ENCODE assay signal across 8 mouse cellular contexts in the genomic region with DNA sequence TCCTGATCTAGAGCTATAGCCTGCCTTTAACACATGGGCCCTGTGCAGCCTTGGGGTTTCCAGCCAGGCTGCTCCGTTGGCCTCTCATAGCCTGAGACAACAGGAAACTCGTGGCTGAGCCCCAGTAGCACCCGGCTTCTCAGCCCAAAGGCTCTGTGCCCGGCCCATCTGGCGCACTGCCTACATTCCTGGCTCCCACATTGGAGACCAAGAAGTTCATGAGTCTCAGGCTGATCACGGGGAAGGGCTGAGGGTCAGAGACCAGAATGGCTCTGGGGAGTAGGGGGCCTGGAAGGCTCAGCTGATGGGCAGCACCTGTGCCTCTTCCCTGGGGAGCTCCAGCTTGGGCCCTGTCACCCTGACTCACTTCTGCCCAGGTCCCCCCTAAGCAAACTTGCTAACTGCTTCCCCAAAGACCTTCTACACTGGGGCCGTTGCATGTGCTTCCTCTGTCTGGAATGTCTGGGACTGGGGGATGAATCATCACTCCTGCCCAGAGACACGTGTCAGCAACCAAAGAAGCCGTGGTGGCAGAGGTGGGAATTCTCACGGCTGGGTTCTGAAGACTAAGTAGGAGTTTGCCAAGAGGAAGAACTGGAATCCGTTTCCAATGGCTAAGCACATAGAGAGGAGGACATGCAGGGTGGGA. TPM values are rescaled to one million over a fixed set of nuclear protein-coding genes. Genes with fewer than 3 reads are reported as not detected.
DNase-seq lines count a peak whose midpoint lies in the region; ATAC-seq lines count a peak whose summit lies in the region.

No protein-coding gene starts in this region.

- 0 out of 2 replicates have a peak overlapping the region, but pooled peaks have one; percentile 2 for H3K9ac ChIP-seq in forebrain, embryonic 12.5 days
- H3K9ac ChIP-seq in forebrain, embryonic 16.5 days (replicated peaks; ENCODE audit: low read depth, low read length): no peak overlapping the region; the same call in 1 of the 2 replicates
- peak overlapping the region; percentile 41 for H3K9ac ChIP-seq in stomach, embryonic 16.5 days (ENCODE audit: low read length)

- H3K4me1 ChIP-seq in forebrain, embryonic 12.5 days: 0 out of 2 replicates have a peak, but pooled peaks cover 10% of the 10 kb centered on the region
- H3K4me1 ChIP-seq in forebrain, embryonic 16.5 days (replicated peaks; ENCODE audit: control insufficient read depth, insufficient read depth, low read length): peaks cover 9% of the 10 kb centered on the region; the same call in 1 of the 2 replicates
- 0 out of 2 replicates have a peak, but pooled peaks cover 8% of the 10 kb centered on the region for H3K4me1 ChIP-seq in stomach, embryonic 16.5 days (ENCODE audit: control insufficient read depth, insufficient read depth, low read length)

- ATAC-seq in forebrain, embryonic 12.5 days (ENCODE audit: low FRiP score): no peak
- ATAC-seq in forebrain, embryonic 16.5 days: no peak
- ATAC-seq in stomach, embryonic 16.5 days (ENCODE audit: insufficient read depth, low FRiP score): no peak

- H3K4me3 ChIP-seq in forebrain, embryonic 12.5 days (replicated peaks): no peak overlapping the region
- no peak overlapping the region for H3K4me3 ChIP-seq in forebrain, embryonic 16.5 days (replicated peaks; ENCODE audit: low read length)
- H3K4me3 ChIP-seq in stomach, embryonic 16.5 days (replicated peaks; ENCODE audit: low read length): no peak overlapping the region

- H3K27me3 ChIP-seq in forebrain, embryonic 12.5 days: peaks cover 19% of the 10 kb centered on the region
- no peaks in the 10 kb centered on the region for H3K27me3 ChIP-seq in forebrain, embryonic 16.5 days (replicated peaks; ENCODE audit: control insufficient read depth, insufficient read depth, low read length)
- peaks cover under 1% of the 10 kb centered on the region; the same call in 1 of the 2 replicates for H3K27me3 ChIP-seq in stomach, embryonic 16.5 days (ENCODE audit: control insufficient read depth, insufficient read depth, low read length)

- no peak overlapping the region for H3K27ac ChIP-seq in forebrain, embryonic 12.5 days
- H3K27ac ChIP-seq in forebrain, embryonic 16.5 days (ENCODE audit: low read length): no peak overlapping the region
- H3K27ac ChIP-seq in stomach, embryonic 16.5 days (ENCODE audit: low read length): no peak overlapping the region

- 76% methylated on average over 11 of the region's 11 CpGs for WGBS in forebrain, embryonic 12.5 days
- WGBS in forebrain, embryonic 16.5 days: 66% methylated on average over 11 of the region's 11 CpGs
- WGBS in stomach, embryonic 16.5 days: 44% methylated on average over 11 of the region's 11 CpGs

- peak; percentile 40 for DNase-seq in MN1 (ENCODE audit: low spot score)
- DNase-seq in fibroblast of lung, adult 2 months (ENCODE audit: low read depth): peak; percentile 97
- DNase-seq in kidney, adult 9 months: peak; percentile 97
- no peak for DNase-seq in spleen, postnatal 14 days (ENCODE audit: low spot score in 2 of 2)
- DNase-seq in left cerebral cortex, adult 8-10 months (ENCODE audit: low spot score in 2 of 2): no peak

- H3K36me3 ChIP-seq in forebrain, embryonic 12.5 days (replicated peaks): no peaks in the 10 kb centered on the region
- H3K36me3 ChIP-seq in forebrain, embryonic 16.5 days (ENCODE audit: control insufficient read depth, insufficient read depth): no peaks in the 10 kb centered on the region
- H3K36me3 ChIP-seq in stomach, embryonic 16.5 days (ENCODE audit: control insufficient read depth, insufficient read depth, low read length): no peaks in the 10 kb centered on the region

- no peaks in the 10 kb centered on the region for H3K9me3 ChIP-seq in forebrain, embryonic 12.5 days
- H3K9me3 ChIP-seq in forebrain, embryonic 16.5 days (ENCODE audit: control insufficient read depth, low read length): no peaks in the 10 kb centered on the region
- H3K9me3 ChIP-seq in stomach, embryonic 16.5 days (replicated peaks; ENCODE audit: control insufficient read depth, low read length): no peaks in the 10 kb centered on the region

- H3K4me2 ChIP-seq in forebrain, embryonic 12.5 days: no peak overlapping the region
- no peak overlapping the region for H3K4me2 ChIP-seq in forebrain, embryonic 16.5 days (ENCODE audit: low read length)
- no peak overlapping the region for H3K4me2 ChIP-seq in stomach, embryonic 16.5 days (ENCODE audit: low read depth, low read length)

RNA-seq across cellular contexts. Expression of a gene that starts 2.2 kb away (rescaled TPM):
- polyA plus RNA-seq in forebrain, embryonic 12.5 days (2016; fragmentation: Nextera tagmentation; extraction: Ambion mirVana): 18.9 and 19.4 TPM in 2 replicates
- polyA plus RNA-seq in forebrain, embryonic 16.5 days (2015; fragmentation: Nextera tagmentation; extraction: Ambion mirVana): 17.9 and 18.1 TPM in 2 replicates
- polyA plus RNA-seq in stomach, embryonic 16.5 days (2015; fragmentation: Nextera tagmentation; extraction: Ambion mirVana): 10.9 and 11.4 TPM in 2 replicates
- total RNA-seq in left cerebral cortex, adult 8-10 months (2022): 10 to 100 TPM; 11.1 to 15.8 (median 14.0) TPM

RNA-seq across cellular contexts. Expression of a gene that starts 28.2 kb away (rescaled TPM):
- 0.45 and 0.74 TPM in 2 replicates for polyA plus RNA-seq in forebrain, embryonic 12.5 days (2016; fragmentation: Nextera tagmentation; extraction: Ambion mirVana)
- 0.66 and 0.84 TPM in 2 replicates for polyA plus RNA-seq in forebrain, embryonic 16.5 days (2015; fragmentation: Nextera tagmentation; extraction: Ambion mirVana)
- 2.1 and 2.5 TPM in 2 replicates for polyA plus RNA-seq in stomach, embryonic 16.5 days (2015; fragmentation: Nextera tagmentation; extraction: Ambion mirVana)
- 1 to 10 TPM in 1 of 4 experiments, under 1 TPM in 3; 0.55 to 1.4 (median 0.73) TPM for total RNA-seq in left cerebral cortex, adult 8-10 months (2022)

Comparison
In these comparisons a context has a peak if more than half of its experiments do, and no peak if none do; other contexts are left out.
1. DNase-seq: peak in MN1 (single experiment), fibroblast of lung, adult 2 months (single experiment) and kidney, adult 9 months (single experiment); none in spleen, postnatal 14 days (0 of 2) and left cerebral cortex, adult 8-10 months (0 of 2).